Mouse (Mus musculus) induced T-regulatory cell, adult 2 months (primary cell): Measurements from ENCODE around the gene Tcte1.

ENCODE experiments used
- DNase-seq: peaks from one replicate; pipeline ENCODE4 v3.0.0-alpha.2; 2012; ENCODE audit warnings: low read depth

The Tcte1 gene

DNA sequence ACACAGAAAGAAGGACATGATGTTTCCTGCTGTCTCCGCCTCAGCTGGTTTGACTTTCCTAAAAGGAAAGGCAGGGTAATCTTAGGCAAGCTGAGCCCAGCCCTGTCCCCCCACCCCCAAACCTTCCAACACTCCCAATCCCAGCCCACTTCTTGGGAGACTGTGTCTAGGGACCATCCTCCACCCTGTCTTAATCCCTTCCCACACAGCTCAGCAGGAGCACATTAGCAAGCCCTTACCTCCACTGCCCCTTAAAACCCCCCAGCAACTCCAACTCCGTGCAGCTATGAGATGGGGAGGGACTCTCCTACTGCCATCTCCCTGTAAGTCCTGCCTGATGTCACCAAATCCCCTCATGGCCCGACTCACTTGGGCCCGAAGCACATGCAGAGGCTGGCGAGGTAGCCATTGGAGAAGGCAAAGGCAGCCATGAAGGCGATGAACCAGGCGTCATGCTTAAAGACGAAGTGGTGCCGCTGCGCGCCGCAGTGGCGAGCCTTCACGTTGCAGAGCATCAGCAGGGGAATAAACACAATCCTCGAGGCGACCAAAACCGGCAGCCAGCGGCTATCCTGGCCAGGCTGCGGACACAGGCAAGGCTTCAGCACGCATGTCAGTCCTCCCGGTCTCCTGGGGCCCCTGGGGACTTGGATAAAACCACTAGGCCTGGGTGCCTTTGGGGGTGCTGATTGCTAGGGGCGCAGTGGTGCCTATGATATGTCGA lies 62.7 kb downstream of the Tcte1 start:
- DNase-seq: no peak

- peak; percentile 53 for DNase-seq
These were observed 63.2 kb downstream of the Tcte1 start for GRCm38 (mm10) chr17:45586449-45586837.

DNA sequence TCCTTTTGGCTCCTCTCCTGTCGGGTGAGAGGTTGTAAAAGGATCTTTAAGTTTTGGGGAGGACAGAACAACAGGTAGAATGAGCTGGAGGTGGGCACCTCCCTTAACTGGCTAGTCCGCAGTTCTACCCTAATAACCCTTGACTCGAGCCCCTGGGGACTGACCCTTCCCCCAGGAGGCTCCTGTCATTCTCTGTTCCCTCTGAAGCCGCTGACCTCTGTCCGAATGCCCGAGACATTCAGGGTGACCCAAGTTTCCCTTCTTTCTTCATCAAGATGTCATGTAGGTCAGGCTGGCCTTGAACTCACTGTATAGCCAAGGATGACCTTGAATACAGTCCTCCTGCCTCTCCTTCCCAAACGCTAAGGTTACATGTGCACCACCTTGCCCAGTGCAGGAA lies 65.1 kb downstream of the Tcte1 start:
- no peak for DNase-seq

GRCm38 (mm10) chr17:45589236-45589635 lies 66.0 kb downstream of the Tcte1 start:
- DNase-seq: no peak

GRCm38 (mm10) chr17:45589844-45590243 lies 66.6 kb downstream of the Tcte1 start:
- no peak for DNase-seq

GRCm38 (mm10) chr17:45590410-45590809 lies 67.2 kb downstream of the Tcte1 start:
- DNase-seq: no peak

- DNase-seq: no peak
These were observed 68.7 kb downstream of the Tcte1 start for GRCm38 (mm10) chr17:45591701-45592605.
